Mouse (Mus musculus) hindbrain, postnatal 0 days (tissue): ENCODE data around the gene Galk1. TPM values are rescaled to one million over a fixed set of nuclear protein-coding genes. Genes with fewer than 3 reads are reported as not detected.

Source experiments
- ATAC-seq: fragments of 200-750 bp; cut with Nextera tagmentation; 2 replicates; pipeline ENCODE4 v1.8.0; 2017; ENCODE audit warnings: mild to moderate bottlenecking, moderate TSS enrichment, moderate library complexity
- DNase-seq: peaks from one replicate; pipeline ENCODE4 v3.0.0-alpha.2; 2015; ENCODE audit warnings: low spot score
- H3K27ac ChIP-seq: fragments of 300-500 bp; sonication (generic); 2 replicates; pipeline ENCODE4 v1.5.1; 2014; ENCODE audit warnings: mild to moderate bottlenecking
- H3K27me3 ChIP-seq: fragments of 300-500 bp; sonication (generic); 2 replicates; pipeline ENCODE4 v1.6.1; 2014; ENCODE audit warnings: low read length, mixed read lengths; ENCODE audit not compliant: insufficient read depth
- H3K36me3 ChIP-seq: fragments of 300-500 bp; sonication (generic); 2 replicates; pipeline ENCODE4 v1.6.1; 2014; ENCODE audit warnings: low read length, mixed read lengths; ENCODE audit not compliant: insufficient read depth
- H3K4me1 ChIP-seq: fragments of 300-500 bp; sonication (generic); 2 replicates; pipeline ENCODE4 v1.6.1; 2014; ENCODE audit warnings: antibody characterized with exemption, low read length, mixed read lengths; ENCODE audit not compliant: insufficient read depth
- H3K4me2 ChIP-seq: fragments of 300-500 bp; sonication (generic); 2 replicates; pipeline ENCODE4 v1.6.1; 2014; ENCODE audit warnings: low read depth, mild to moderate bottlenecking, low read length, moderate library complexity, mixed read lengths
- H3K4me3 ChIP-seq: fragments of 300-500 bp; sonication (generic); 2 replicates; pipeline ENCODE4 v1.5.1; 2014; ENCODE audit warnings: low read length
- H3K9ac ChIP-seq: fragments of 300-500 bp; sonication (generic); replicated peaks from 2 replicates; pipeline ENCODE4 v1.6.1; 2014; ENCODE audit warnings: mild to moderate bottlenecking, low read length, moderate library complexity, mixed read lengths
- H3K9me3 ChIP-seq: fragments of 300-500 bp; sonication (generic); 2 replicates; pipeline ENCODE4 v1.6.1; 2016; ENCODE audit warnings: low read length, mixed read lengths
- CTCF ChIP-seq: IDR thresholded peaks from 2 replicates; pipeline ENCODE4 v1.5.1; 2016; ENCODE audit warnings: antibody characterized with exemption, control low read depth, low read depth
- WGBS: fragments of 180-500 bp; shearing (Covaris S2); extraction: QIAGEN DNeasy Blood & Tissue Kit; methylation state at CpG from one replicate; pipeline ENCODE4 v1.1.7; 2014; 5-methylcytosine and 5-hydroxymethylcytosine counted together
- polyA plus RNA-seq: library from polyadenylated mRNA; unstranded; fragments of >200 nt; fragmentation: Nextera tagmentation; extraction: Ambion mirVana; gene quantifications from 2 replicates; pipeline ENCODE4 v1.2.1, GENCODE M21; 2015
- total RNA-seq: library from RNA; depleted of rRNA; stranded (reverse); fragments of >200 nt; gene quantifications from 2 replicates; pipeline ENCODE4 v1.2.3, GENCODE M21; 2014

Galk1 gene
- total and polyA plus RNA-seq, 2 experiments from 2014 or later, result 51.5 to 60.3 TPM

GRCm38 (mm10) chr11:116042372-116043138 lies 30.0 kb upstream of the Galk1 start:
- DNase-seq (no peak), ATAC-seq (no peak)
- peaks cover 21% of the 10 kb centered on the region for H3K36me3 ChIP-seq
- H3K9ac ChIP-seq, result no peak overlapping the region
- H3K27ac ChIP-seq, result no peak overlapping the region
- H3K4me2 ChIP-seq, result no peak overlapping the region
- no peak overlapping the region for H3K4me3 ChIP-seq
- H3K9me3 ChIP-seq, result no peaks in the 10 kb centered on the region
- WGBS, result 92% methylated on average over 5 of the region's 5 CpGs
- no peaks in the 10 kb centered on the region for H3K27me3 ChIP-seq
- H3K4me1 ChIP-seq, result no peaks in the 10 kb centered on the region
- no peak for TF ChIP-seq CTCF

- no peak for ATAC-seq
- Histone ChIP-seq H3K36me3 (peaks cover 15% of the 10 kb centered on the region), H3K4me1 (no peaks in the 10 kb centered on the region), H3K9ac (no peak overlapping the region), H3K4me3 (no peak overlapping the region), H3K4me2 (no peak overlapping the region), H3K27ac (no peak overlapping the region), H3K27me3 (no peaks in the 10 kb centered on the region), H3K9me3 (no peaks in the 10 kb centered on the region)
- WGBS, result 97% methylated on average over 2 of the region's 2 CpGs
- no peak for TF ChIP-seq CTCF
- no peak for DNase-seq
These were observed 29.3 kb upstream of the Galk1 start for GRCm38 (mm10) chr11:116041833-116042232.

- DNase-seq, result no peak
- 81% methylated on average over 6 of the region's 6 CpGs for WGBS
These were observed 28.1 kb upstream of the Galk1 start for GRCm38 (mm10) chr11:116040593-116040992.

GRCm38 (mm10) chr11:116037826-116038225 lies 25.3 kb upstream of the Galk1 start:
- DNase-seq (no peak), ATAC-seq (no peak)
- Histone ChIP-seq H3K27ac (no peak overlapping the region), H3K4me3 (no peak overlapping the region), H3K36me3 (peaks cover 8% of the 10 kb centered on the region), H3K27me3 (no peaks in the 10 kb centered on the region), H3K4me2 (no peak overlapping the region), H3K4me1 (no peaks in the 10 kb centered on the region), H3K9me3 (no peaks in the 10 kb centered on the region), H3K9ac (no peak overlapping the region)
- WGBS, result 93% methylated on average over 9 of the region's 9 CpGs
- TF ChIP-seq CTCF, result no peak

More at GRCm38 (mm10) chr11:116040593-116040992, 28.1 kb upstream of the Galk1 start:
- H3K36me3 ChIP-seq, result peaks cover 15% of the 10 kb centered on the region
- H3K9ac ChIP-seq, result no peak overlapping the region
- H3K9me3 ChIP-seq, result no peaks in the 10 kb centered on the region
- no peak overlapping the region for H3K4me2 ChIP-seq
- ATAC-seq, result no peak
- H3K4me3 ChIP-seq, result no peak overlapping the region
- H3K27ac ChIP-seq, result no peak overlapping the region
- no peaks in the 10 kb centered on the region for H3K4me1 ChIP-seq
- no peak for TF ChIP-seq CTCF
- H3K27me3 ChIP-seq, result no peaks in the 10 kb centered on the region

GRCm38 (mm10) chr11:116036671-116037070 lies 24.2 kb upstream of the Galk1 start:
- no peaks in the 10 kb centered on the region for H3K27me3 ChIP-seq
- WGBS, result 95% methylated on average over 3 of the region's 3 CpGs
- no peak overlapping the region for H3K4me2 ChIP-seq
- H3K4me3 ChIP-seq, result no peak overlapping the region
- peaks cover 2% of the 10 kb centered on the region for H3K4me1 ChIP-seq
- H3K9ac ChIP-seq, result no peak overlapping the region
- DNase-seq (no peak), ATAC-seq (no peak)
- peaks cover 8% of the 10 kb centered on the region for H3K36me3 ChIP-seq
- no peak for TF ChIP-seq CTCF
- H3K27ac ChIP-seq, result no peak overlapping the region
- no peaks in the 10 kb centered on the region for H3K9me3 ChIP-seq

- Histone ChIP-seq H3K4me2 (no peak overlapping the region), H3K4me3 (no peak overlapping the region), H3K36me3 (peaks cover 4% of the 10 kb centered on the region; the same call in 1 of the 2 replicates), H3K4me1 (peaks cover 5% of the 10 kb centered on the region), H3K9me3 (no peaks in the 10 kb centered on the region), H3K27me3 (no peaks in the 10 kb centered on the region), H3K9ac (no peak overlapping the region), H3K27ac (no peak overlapping the region)
- ATAC-seq (no peak), DNase-seq (no peak)
- TF ChIP-seq CTCF, result no peak
- 91% methylated on average over 6 of the region's 6 CpGs for WGBS
These were observed 22.1 kb upstream of the Galk1 start for GRCm38 (mm10) chr11:116034584-116034983.
